Mouse (Mus musculus) limb, embryonic 11.5 days (tissue): ENCODE measurements around the gene Samd4. TPM values are rescaled to one million over a fixed set of nuclear protein-coding genes. Genes with fewer than 3 reads are reported as not detected.

Experiments
- ATAC-seq: fragments of 200-750 bp; cut with Nextera tagmentation; 2 replicates; pipeline ENCODE4 v1.8.0; 2017; ENCODE audit warnings: low read depth; ENCODE audit not compliant: insufficient number of reproducible peaks, low FRiP score, low TSS enrichment
- DNase-seq: peaks from one replicate; pipeline ENCODE4 v3.0.0-alpha.2; 2015; ENCODE audit warnings: low spot score
- H3K27ac ChIP-seq: fragments of 300-500 bp; sonication (generic); replicated peaks from 2 replicates; pipeline ENCODE4 v1.5.1; 2014; ENCODE audit warnings: low read depth, mild to moderate bottlenecking, low read length
- H3K27me3 ChIP-seq: fragments of 300-500 bp; sonication (generic); 2 replicates; pipeline ENCODE4 v1.6.1; 2014; ENCODE audit warnings: mild to moderate bottlenecking, low read length, mixed read lengths; ENCODE audit not compliant: control insufficient read depth, insufficient read depth
- H3K36me3 ChIP-seq: fragments of 300-500 bp; sonication (generic); 2 replicates; pipeline ENCODE4 v1.6.1; 2014; ENCODE audit warnings: mild to moderate bottlenecking, low read length, moderate library complexity, mixed read lengths; ENCODE audit not compliant: control insufficient read depth, insufficient read depth
- H3K4me1 ChIP-seq: fragments of 300-500 bp; sonication (generic); 2 replicates; pipeline ENCODE4 v1.6.1; 2014; ENCODE audit warnings: low read length, mixed read lengths; ENCODE audit not compliant: control insufficient read depth, insufficient read depth
- H3K4me2 ChIP-seq: fragments of 300-500 bp; sonication (generic); 2 replicates; pipeline ENCODE4 v1.6.1; 2014; ENCODE audit warnings: low read depth, mild to moderate bottlenecking, moderate library complexity; ENCODE audit not compliant: severe bottlenecking
- H3K4me3 ChIP-seq: fragments of 300-500 bp; sonication (generic); 2 replicates; pipeline ENCODE4 v1.5.1; 2014; ENCODE audit warnings: low read depth, low read length
- H3K9ac ChIP-seq: fragments of 300-500 bp; sonication (generic); 2 replicates; pipeline ENCODE4 v1.6.1; 2014; ENCODE audit warnings: mild to moderate bottlenecking, low read length
- H3K9me3 ChIP-seq: fragments of 300-500 bp; sonication (generic); 2 replicates; pipeline ENCODE4 v1.6.1; 2016; ENCODE audit warnings: low read length; ENCODE audit not compliant: control insufficient read depth
- WGBS: fragments of 180-500 bp; shearing (Covaris S2); extraction: QIAGEN DNeasy Blood & Tissue Kit; methylation state at CpG from one replicate; pipeline ENCODE4 v1.1.7; 2014; 5-methylcytosine and 5-hydroxymethylcytosine counted together
- polyA plus RNA-seq: library from polyadenylated mRNA; unstranded; fragments of >200 nt; fragmentation: Nextera tagmentation; extraction: Ambion mirVana; gene quantifications from 2 replicates; pipeline ENCODE4 v1.2.1, GENCODE M21; 2014

Samd4 gene
- polyA plus RNA-seq, 1 experiment from 2014 or later, result 3.0 TPM

GRCm38 (mm10) chr14:46916581-46916980 is 33.9 kb downstream of the Samd4 start:
- Histone ChIP-seq H3K36me3 (no peaks in the 10 kb centered on the region), H3K4me3 (no peak overlapping the region), H3K27ac (no peak overlapping the region), H3K4me2 (no peak overlapping the region), H3K9me3 (no peaks in the 10 kb centered on the region), H3K9ac (no peak overlapping the region), H3K27me3 (no peaks in the 10 kb centered on the region), H3K4me1 (no peaks in the 10 kb centered on the region)
- WGBS, result 93% methylated on average over 4 of the region's 4 CpGs
- DNase-seq, result no peak
- no peak for ATAC-seq

- H3K9me3 ChIP-seq, result no peaks in the 10 kb centered on the region
- H3K27me3 ChIP-seq, result no peaks in the 10 kb centered on the region
- 92% methylated on average over 5 of the region's 5 CpGs for WGBS
- DNase-seq (no peak), ATAC-seq (no peak)
- no peaks in the 10 kb centered on the region for H3K4me1 ChIP-seq
- H3K36me3 ChIP-seq, result no peaks in the 10 kb centered on the region
- no peak overlapping the region for H3K4me3 ChIP-seq
- H3K9ac ChIP-seq, result no peak overlapping the region
- no peak overlapping the region for H3K4me2 ChIP-seq
- no peak overlapping the region for H3K27ac ChIP-seq
Measured at GRCm38 (mm10) chr14:46917136-46917535, 34.5 kb downstream of the Samd4 start.

- no peak for ATAC-seq
- WGBS, result 90% methylated on average over 3 of the region's 3 CpGs
- H3K27me3 ChIP-seq, result no peaks in the 10 kb centered on the region
- H3K27ac ChIP-seq, result no peak overlapping the region
- no peak overlapping the region for H3K9ac ChIP-seq
- H3K4me1 ChIP-seq, result no peaks in the 10 kb centered on the region
- H3K4me3 ChIP-seq, result no peak overlapping the region
- no peak for DNase-seq
- no peaks in the 10 kb centered on the region for H3K36me3 ChIP-seq
- no peak overlapping the region for H3K4me2 ChIP-seq
- no peaks in the 10 kb centered on the region for H3K9me3 ChIP-seq
Measured at GRCm38 (mm10) chr14:46917581-46917980, 34.9 kb downstream of the Samd4 start.

GRCm38 (mm10) chr14:46920496-46920895 is 37.8 kb downstream of the Samd4 start:
- Histone ChIP-seq H3K27ac (no peak overlapping the region), H3K36me3 (no peaks in the 10 kb centered on the region), H3K9ac (no peak overlapping the region), H3K4me3 (no peak overlapping the region), H3K27me3 (no peaks in the 10 kb centered on the region), H3K9me3 (no peaks in the 10 kb centered on the region), H3K4me2 (no peak overlapping the region), H3K4me1 (no peaks in the 10 kb centered on the region)
- 78% methylated on average over 5 of the region's 5 CpGs for WGBS
- ATAC-seq (no peak), DNase-seq (no peak)

- 72% methylated on average over 9 of the region's 9 CpGs for WGBS
- no peak overlapping the region for H3K9ac ChIP-seq
- H3K9me3 ChIP-seq, result no peaks in the 10 kb centered on the region
- no peak overlapping the region for H3K4me2 ChIP-seq
- no peaks in the 10 kb centered on the region for H3K27me3 ChIP-seq
- H3K4me3 ChIP-seq, result no peak overlapping the region
- H3K36me3 ChIP-seq, result no peaks in the 10 kb centered on the region
- H3K27ac ChIP-seq, result no peak overlapping the region
- H3K4me1 ChIP-seq, result no peaks in the 10 kb centered on the region
- no peak for ATAC-seq
- no peak for DNase-seq
Measured at GRCm38 (mm10) chr14:46921178-46921975, 38.7 kb downstream of the Samd4 start.

- H3K4me2 ChIP-seq, result no peak overlapping the region
- no peak for DNase-seq
- no peaks in the 10 kb centered on the region for H3K27me3 ChIP-seq
- 75% methylated on average over 10 of the region's 10 CpGs for WGBS
- no peaks in the 10 kb centered on the region for H3K4me1 ChIP-seq
- no peaks in the 10 kb centered on the region for H3K36me3 ChIP-seq
- H3K4me3 ChIP-seq, result no peak overlapping the region
- ATAC-seq, result no peak
- no peak overlapping the region for H3K9ac ChIP-seq
- H3K9me3 ChIP-seq, result no peaks in the 10 kb centered on the region
- no peak overlapping the region for H3K27ac ChIP-seq
Measured at GRCm38 (mm10) chr14:46923931-46924330, 41.3 kb downstream of the Samd4 start.

- no peak overlapping the region for H3K9ac ChIP-seq
- DNase-seq, result no peak
- H3K4me3 ChIP-seq, result no peak overlapping the region
- no peaks in the 10 kb centered on the region for H3K4me1 ChIP-seq
- no peaks in the 10 kb centered on the region for H3K27me3 ChIP-seq
- no peak for ATAC-seq
- no peak overlapping the region for H3K27ac ChIP-seq
- H3K9me3 ChIP-seq, result no peaks in the 10 kb centered on the region
- no peaks in the 10 kb centered on the region for H3K36me3 ChIP-seq
- no peak overlapping the region for H3K4me2 ChIP-seq
- WGBS, result 91% methylated on average over 5 of the region's 5 CpGs
Measured at GRCm38 (mm10) chr14:46924422-46924821, 41.8 kb downstream of the Samd4 start.

GRCm38 (mm10) chr14:46928556-46928955 is 45.9 kb downstream of the Samd4 start:
- no peaks in the 10 kb centered on the region for H3K36me3 ChIP-seq
- WGBS, result 93% methylated on average over 6 of the region's 6 CpGs
- no peaks in the 10 kb centered on the region for H3K4me1 ChIP-seq
- H3K4me2 ChIP-seq, result no peak overlapping the region
- no peak overlapping the region for H3K4me3 ChIP-seq
- no peaks in the 10 kb centered on the region for H3K9me3 ChIP-seq
- ATAC-seq, result no peak
- DNase-seq, result no peak
- no peaks in the 10 kb centered on the region for H3K27me3 ChIP-seq
- no peak overlapping the region for H3K27ac ChIP-seq
- no peak overlapping the region for H3K9ac ChIP-seq

- Histone ChIP-seq H3K4me3 (no peak overlapping the region), H3K27ac (no peak overlapping the region), H3K4me1 (no peaks in the 10 kb centered on the region), H3K27me3 (no peaks in the 10 kb centered on the region), H3K9ac (no peak overlapping the region), H3K36me3 (no peaks in the 10 kb centered on the region), H3K9me3 (no peaks in the 10 kb centered on the region), H3K4me2 (no peak overlapping the region)
- DNase-seq (no peak), ATAC-seq (no peak)
- 90% methylated on average over 13 of the region's 13 CpGs for WGBS
Measured at GRCm38 (mm10) chr14:46932121-46932520, 49.5 kb downstream of the Samd4 start.
